Mouse (Mus musculus): ENCODE data around the gene Ppcdc. TPM values are rescaled to one million over a fixed set of nuclear protein-coding genes. Genes with fewer than 3 reads are reported as not detected.
"Not testable (repeated sequence)": the region's sequence is repeated elsewhere in the genome, so short reads cannot be mapped to it uniquely, and the experiment has no call there.

The Ppcdc gene
- total RNA-seq, 2 experiments from 2014 or later, result 7.1 to 7.7 TPM

DNA sequence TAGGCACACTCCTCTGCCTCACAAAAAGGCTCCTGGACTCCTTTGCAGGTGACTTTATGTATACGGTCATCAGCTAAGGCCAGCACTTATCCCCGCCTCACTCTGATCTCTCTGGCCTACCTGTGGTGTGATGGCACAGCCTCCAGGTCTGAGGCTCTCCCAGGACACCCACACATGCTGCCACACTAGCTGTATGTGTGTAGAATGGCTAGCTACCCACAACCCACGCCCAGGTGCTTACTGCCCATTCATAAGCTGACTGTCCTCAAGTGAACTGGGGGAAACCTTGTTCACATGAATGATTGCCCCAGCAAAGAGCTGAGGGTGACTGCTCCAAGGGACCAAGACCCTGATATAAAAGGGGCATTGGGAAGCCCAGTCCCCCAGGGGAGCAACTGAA is 7.4 kb downstream of the Ppcdc start:
- no peak for DNase-seq
- intact Hi-C loops (cut with DNase I), result no loop called here

DNA sequence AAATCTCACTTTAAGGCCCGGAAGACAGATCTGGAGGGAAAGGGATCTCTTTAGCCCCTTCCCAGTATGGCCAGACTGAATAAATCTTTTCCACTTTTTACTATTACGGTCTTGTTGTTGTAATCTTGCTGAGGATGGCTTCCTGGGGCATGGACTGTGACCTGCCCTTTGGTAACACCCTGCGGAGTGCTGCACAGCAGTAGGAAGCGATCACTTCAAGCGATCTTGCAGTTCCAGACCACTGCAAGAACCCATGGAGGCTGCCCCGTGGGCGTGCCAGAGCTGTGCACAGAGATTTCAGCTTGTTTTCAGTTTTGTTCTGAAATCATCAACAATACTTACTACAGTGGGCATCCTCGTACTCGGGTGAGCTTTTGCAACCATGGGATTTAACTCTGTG is 8.7 kb downstream of the Ppcdc start:
- intact Hi-C loops (cut with DNase I), result no loop called here
- no peak for DNase-seq

DNA sequence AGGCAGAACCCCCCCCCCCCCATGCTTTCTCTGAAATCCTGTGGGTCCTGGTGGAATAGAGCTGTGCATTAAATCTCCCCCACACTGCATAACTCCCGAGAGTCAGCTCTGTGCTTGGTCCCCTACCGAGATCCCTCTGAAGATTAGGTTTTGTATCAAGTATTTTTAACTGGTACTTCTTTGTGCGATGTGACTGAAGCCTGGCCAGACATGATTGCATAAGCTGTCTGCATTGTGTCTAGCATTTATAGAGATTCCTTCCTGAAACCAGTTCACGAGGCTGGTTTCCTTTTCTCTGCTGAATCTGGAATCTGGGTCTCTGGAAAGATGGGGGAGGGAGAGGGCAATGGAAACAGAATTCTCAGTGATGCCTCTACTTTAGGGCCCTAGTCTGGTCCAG is 11.5 kb downstream of the Ppcdc start:
- intact Hi-C loops (cut with DNase I), result no loop called here
- DNase-seq, result no peak

DNA sequence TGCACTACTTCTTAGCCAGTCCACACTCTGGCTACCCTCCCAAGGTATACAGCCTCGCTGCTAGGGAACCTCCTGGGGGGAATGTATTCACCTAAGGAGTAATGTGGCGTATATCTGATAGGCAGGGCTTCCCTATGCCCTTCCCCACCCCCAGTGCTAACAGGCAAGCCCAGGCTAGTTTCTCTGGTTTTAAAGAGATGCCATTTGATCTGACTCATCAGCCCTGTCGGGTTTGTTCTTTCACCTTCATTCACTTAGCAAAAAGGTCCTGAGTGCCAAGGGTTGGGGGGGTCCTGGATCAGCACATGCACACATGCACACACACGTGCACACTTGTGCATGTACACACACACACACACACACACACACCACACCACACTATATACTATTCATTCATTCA is 12.0 kb downstream of the Ppcdc start:
- intact Hi-C loops (cut with DNase I), result no loop called here
- no peak for DNase-seq

DNA sequence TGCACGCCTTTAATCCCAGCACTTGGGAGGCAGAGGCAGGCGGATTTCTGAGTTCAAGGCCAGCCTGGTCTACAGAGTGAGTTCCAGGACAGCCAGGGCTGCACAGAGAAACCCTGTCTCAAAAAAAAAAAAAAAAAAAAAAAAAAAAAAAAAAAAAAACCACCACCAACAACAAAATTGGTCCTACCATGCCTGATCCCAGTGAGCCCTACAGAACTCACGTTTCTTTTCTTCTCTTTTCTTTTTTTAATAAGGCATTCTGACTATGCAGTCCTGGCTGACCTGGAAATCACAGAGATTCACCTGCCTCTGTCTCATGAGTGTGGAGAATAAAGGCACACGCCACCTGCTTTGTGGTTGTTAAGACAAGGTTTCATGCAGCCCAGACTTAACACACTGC is 12.8 kb downstream of the Ppcdc start:
- intact Hi-C loops (cut with DNase I); DNase-seq: not testable (repeated sequence)

DNA sequence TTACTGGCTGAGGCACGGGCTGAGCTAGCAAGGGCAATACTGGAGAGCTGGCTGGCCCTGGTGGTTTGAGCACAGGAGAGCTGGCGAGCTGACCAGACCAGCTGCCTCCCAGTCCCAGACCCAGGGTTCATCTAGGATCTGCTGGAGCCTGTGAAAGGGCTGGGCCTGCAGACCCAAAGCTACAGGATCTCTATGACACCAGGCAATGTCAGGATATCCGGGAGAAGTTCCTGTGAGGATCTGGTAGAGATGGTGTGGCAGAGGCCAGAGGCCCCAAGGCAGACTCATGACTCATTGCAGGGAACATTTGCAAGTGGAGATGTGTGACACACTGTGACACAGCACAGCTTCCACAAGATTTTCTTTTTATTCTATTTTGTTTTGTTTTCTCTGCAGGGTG is 14.8 kb downstream of the Ppcdc start:
- no peak for DNase-seq
- intact Hi-C loops (cut with DNase I), result no loop called here

DNA sequence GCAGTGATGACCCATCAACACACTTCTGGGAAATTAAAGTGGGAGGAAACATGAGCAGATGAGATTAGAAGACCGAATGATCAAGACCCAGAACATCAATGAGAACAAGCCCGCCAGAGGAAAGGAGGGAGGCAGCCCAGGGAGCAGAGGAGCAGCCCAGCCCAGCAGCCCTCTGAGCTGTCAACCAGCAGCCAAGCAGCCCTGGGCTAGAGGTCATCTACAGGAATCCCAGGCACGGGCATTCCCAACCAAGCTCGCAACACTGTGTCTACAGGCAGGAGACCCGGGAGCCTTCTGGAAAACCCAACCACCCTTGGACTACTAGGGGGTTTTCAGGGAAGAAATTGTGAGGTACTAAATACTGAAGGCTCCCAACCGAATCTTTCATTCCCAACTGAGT is 15.9 kb downstream of the Ppcdc start:
- DNase-seq, result no peak
- intact Hi-C loops (cut with DNase I), result no loop called here

DNA sequence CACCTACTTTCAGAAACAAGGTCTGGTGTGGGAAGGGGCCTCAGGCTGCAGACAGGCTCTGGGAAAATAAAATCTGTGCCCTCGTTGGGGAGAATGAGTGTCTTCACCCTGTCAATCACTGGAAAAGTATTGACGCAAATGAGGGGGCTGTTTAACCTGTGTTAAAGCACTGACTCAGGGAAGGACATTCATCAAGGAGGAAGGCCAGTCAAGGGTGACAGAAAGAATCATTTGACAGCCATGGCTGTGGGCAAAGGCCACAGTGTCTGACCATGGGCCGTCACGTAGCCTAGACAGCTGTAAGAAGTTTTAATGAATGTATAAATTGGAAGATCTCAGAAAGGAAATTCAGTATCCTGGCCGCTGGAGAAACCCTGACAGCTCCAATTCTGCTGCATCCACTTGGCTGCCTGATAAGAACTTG is 18.2 kb downstream of the Ppcdc start:
- no peak for DNase-seq
- intact Hi-C loops (cut with DNase I), result no loop called here

DNA sequence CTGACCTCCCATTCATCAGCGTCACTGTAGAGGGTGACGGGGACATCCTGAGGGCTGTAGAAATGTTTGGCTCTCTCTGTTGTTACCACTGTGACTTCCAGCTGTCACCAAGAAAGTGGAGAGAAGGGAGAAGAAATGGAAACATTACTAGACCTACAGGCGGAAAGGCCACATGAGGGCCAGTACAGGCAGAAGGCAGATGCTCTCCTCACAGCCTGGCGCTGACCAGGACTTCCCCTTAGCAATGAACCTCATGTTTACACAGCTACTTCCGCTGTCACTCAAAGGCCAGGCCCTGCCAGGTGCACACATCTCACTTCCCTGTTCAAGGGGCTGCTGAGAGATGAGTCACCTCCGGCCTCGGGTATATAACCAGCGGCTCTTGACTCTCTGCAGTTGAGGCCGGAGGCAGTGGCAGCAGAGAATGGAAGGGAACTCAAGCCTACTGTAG is 18.8 kb downstream of the Ppcdc start:
- peak; percentile 46 to 49 for DNase-seq
- intact Hi-C loops (cut with DNase I), result no loop called here

DNA sequence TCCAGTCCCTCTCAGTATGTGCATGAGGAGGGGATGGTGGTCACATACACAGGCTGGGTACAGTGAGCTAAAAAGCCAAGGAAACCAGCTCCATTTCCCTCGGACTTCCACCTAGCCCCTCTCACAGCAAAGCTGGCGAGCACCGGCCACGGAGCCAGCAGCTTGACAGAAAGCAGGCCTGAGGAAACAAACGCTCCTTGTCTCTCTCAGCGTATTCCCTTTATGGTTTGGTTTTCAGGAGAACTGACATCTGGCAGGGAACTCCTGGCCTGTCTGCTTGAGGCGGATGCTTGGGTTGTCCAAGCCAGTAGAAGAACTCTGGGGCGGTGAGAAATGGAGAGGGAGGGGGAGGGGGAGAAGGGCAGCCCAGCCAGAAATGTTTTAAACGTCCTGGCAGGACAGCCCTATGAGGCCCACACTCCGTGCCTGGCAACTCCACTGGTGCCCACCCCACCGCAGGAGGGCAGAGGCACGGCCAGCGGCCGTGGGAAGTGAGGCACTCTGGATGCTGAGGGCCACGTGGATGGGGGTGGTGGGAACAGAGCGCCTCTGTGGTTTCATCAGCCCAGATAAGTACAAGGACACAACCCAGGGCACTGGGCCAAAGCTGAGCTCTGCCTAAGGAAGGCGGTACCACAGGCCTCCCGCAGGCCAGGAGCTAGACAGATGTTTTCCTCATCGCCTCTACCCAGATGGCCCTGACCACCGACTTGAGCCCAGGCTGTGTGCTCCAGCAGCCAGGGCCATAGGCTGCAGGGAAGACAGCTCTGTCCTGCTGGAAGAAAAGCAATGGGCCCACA is 19.4 kb downstream of the Ppcdc start:
- peak; percentile 92 to 95 for DNase-seq

DNA sequence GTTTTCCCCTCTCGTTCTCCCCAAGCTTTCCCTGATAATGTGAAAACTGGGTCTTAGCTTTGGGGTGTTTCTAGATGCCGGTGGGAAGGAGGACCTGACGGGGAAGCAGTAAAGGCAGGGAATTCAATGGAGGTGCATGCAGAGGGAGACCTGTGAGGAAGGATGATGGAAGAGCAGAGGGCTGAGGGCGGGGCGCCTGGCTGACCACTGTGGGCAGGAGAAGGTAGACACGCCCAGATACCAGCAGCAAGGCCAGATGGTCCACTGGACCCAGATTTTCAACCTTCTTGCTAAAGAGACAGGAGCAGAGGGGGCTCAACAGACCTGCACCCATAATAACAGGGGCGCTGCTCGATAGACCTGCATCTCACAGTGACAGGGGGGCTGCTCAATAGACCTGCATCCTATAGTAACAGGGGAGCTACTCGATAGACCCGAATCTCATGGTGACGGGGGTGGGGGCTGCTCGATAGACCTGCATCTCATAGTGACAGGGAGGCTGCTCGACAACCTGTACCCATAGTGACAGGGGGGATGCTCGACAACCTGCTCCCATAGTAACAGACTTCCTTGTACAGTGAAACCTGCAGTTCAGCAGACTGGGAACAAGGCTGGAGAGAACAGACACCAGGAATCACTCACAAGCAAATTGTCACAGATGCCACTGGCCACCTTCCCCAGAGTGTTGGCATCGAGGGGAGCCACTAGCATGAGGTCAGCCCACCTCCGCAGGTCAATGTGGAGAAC is 20.2 kb downstream of the Ppcdc start:
- intact Hi-C loops (cut with DNase I), result no loop called here
- no peak for DNase-seq

More for the DNA sequence above, 19.4 kb downstream of the Ppcdc start:
- intact Hi-C loops (cut with DNase I), result no loop called here

DNA sequence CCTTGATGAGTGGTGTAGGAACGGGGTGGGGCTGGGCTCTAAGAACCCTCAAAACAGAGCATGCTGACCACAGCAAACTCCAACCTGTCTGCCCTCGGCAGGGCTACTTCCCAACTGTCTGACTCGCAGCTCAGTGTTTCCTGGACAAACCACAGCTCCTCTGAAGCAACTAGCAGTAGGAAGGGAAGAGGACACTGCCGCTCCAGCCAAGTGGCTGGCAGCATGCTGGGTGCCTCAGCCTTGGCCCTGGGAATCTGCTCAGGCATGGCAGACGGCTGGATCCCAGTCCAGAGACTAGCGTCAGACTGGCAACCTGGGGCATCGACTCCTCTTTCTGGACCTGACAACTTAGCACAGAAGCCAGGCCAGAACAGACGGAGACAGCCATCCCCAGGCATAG is 22.6 kb downstream of the Ppcdc start:
- intact Hi-C loops (cut with DNase I), result no loop called here
- peak; percentile 25 to 37 for DNase-seq

DNA sequence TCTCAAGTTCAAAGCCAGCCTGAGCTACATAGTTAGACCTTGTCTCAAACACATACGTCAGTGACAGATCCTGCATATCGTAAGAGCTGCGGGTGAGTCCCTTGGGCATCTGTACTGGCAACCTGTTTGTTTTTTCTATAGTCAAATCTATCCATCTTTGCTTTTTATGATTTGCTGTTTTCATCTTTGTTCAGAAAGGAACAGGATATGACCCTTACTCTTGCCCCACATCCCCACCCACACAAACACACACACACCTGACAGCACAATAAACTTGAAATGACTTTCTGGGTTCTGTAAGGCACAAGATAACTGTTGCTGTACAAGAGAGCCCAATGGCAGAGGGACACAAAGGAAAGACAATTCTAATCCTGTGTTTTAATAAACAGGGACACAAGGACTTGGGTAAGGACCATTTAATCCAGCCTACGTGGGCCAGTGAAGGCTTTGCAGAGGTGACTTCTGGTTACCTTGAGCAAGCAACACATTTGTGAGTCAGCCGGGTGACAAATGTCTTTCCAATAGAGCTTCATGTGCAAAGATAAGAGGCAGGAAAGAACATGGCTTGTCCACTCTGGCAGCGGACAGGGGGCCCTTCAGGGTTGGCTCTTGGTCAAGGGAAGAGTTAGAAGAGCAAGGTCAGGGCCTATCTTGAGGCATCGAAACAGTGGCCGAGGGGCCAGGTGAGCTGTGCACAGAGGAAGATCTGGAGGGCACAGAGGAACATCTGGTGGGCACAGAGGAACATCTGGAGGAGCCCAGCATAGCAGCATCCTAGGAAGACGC is 32.6 kb downstream of the Ppcdc start:
- intact Hi-C loops (cut with DNase I), result no loop called here
- DNase-seq, result no peak

DNA sequence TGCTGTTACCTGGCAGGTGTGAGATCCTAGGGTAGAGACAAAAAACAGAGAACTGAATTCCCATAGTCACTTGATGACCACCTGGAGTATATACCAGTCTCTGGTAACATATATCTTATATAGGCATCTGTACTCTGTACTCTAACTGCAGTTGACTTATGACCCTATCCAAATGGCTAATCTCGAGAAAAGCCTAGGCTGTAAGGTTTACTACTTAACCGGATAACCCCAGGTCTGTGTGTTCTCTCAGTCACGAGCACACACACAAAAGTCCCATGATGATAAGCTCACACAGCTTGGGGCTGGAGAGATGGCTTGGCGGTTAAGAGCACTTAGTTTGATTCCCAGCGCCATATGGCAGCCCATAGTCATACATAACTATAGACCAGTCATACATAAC is 33.5 kb downstream of the Ppcdc start:
- no peak for DNase-seq

DNA sequence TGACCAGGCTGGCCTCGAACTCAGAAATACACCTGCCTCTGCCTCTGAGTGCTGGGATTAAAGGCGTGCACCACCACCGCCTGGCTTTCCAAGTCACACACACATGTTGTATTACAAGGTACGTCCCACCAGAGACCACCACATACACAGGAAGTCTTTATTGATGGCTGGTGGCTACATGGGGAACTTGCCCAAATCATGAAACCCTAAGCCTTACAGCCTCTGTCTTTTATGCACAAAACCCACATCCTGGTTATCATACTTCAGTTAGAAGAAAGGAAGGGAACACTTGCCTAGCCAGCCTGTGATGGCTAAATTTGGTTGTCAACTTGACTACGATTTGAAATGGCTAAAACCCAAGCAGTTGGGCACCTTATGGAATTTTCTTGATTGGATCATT is 35.9 kb downstream of the Ppcdc start:
- DNase-seq, result no peak
- intact Hi-C loops (cut with DNase I), result no loop called here

More for the DNA sequence above, 33.5 kb downstream of the Ppcdc start:
- intact Hi-C loops (cut with DNase I), result no loop called here

DNA sequence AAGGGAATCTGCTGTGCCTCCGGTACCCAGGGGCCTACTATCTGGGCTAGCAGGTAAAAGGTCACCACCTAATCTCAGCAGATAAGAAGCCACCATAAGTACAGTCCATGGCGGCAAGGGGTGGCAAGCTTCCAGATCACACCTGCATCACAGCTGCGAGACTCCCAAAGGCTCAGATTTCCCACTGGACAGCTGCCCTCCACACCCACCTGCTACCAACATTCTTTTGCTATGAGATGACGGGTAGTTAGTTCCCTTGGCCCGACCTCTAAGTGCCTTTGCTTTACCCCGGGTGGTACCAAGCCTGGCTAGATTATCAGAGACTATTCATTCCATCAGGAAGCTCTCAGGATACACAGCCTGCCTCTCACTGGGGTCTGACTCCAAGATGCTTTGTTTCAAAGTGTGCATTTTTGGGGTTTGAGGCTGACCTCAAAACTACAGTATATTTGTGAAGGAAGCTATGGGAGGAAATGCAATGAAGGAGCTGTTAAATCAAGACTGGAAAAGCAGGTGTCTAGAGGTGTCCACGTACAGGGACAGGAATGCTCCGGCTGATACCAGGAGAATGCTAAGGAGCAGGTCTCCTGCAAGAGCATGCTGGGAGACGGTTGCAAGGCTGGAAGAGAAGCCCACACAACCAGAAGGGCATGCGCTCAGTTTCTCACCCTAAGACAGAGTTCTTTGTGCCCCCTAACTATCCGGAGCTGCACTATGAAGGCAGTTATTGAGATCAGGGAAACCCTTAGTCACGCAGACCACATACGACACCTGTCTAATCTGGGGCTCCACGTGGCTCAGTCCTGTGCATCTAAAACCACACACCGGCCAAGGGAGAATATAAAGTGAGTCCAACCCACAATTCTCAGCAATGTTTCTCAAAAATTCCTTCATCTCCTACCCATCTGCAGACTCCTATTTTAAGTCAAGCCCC is 37.3 kb downstream of the Ppcdc start:
- intact Hi-C loops (cut with DNase I), result no loop called here
- no peak for DNase-seq

DNA sequence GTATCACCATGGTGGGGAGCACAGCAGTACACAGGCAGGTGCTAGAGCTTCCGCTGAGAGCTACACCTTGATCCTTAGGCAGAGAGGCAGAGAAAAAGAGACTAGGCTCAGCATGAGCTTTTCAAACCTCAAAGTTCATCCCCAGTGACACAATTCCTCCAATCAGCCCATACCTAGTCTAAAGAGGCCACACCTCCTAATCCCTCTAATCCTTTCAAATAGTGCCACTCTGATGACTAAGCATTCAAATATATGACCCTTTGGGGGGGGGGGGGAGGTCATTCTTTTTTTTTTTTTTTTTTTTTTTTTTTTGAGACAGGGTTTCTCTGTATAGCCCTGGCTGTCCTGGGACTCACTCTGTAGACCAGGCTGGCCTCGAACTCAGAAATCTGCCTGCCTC is 41.2 kb downstream of the Ppcdc start:
- intact Hi-C loops (cut with DNase I), result no loop called here
- no peak for DNase-seq

DNA sequence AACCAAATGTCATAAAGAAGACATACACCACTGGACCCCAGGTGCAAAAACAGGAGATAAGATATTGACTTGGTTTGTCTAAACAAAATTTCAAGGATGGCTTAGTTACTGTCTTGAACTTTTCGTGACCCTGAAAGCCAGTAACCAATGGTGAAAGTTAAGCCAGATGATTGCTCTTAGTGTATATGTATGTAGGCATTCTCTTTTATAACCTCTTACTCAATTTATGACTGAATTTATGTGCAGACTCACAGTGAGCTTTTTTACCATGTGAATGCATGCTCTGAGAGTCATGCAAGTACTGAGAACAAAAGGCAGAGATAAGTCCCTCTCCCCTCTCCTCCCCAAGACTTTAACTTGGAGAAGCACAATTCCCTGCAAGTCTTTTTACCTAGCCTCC is 47.0 kb downstream of the Ppcdc start:
- no peak for DNase-seq
- intact Hi-C loops (cut with DNase I), result no loop called here

DNA sequence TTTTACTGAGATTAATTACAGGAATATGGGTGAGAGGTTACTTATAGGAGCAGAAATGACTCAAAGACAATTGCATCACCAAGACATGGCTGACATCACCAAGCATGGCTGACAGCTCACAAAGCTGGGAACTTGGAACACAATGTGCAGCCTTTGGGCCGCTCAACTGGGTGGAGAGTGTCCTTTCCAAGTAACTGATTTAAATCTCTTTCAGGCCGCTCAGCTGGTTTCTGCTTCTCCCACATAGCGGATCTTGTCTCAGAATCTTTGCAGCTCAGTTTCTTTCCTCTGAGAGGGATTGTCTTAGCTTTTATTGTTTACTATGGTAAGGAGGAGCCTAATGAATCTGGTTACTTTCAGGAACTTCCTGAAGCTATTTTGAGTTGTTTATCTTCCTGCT is 49.1 kb downstream of the Ppcdc start:
- intact Hi-C loops (cut with DNase I), result no loop called here
- DNase-seq, result no peak

DNA sequence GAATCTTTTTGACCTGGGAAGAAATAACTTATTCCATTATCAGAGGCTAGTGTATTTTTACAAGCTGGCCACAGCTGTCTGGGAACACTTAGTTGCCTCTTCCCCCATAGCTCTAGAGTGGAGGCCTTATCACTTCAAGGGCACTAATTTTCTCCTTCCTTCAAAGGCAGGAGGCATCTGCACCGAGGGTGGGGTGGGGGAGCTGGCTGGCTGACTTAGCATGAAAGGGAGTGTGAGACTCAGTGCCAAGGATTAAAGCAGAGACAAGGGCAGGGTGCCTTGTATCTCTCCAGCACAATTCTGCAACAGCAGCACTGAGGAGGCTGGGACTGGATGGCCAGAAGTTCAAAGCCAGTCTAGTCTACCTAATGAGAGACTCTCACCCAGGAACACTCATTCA is 50.8 kb downstream of the Ppcdc start:
- intact Hi-C loops (cut with DNase I), result no loop called here
- DNase-seq, result no peak

All from gastrocnemius, postnatal 36 days (tissue).